Mouse (Mus musculus) embryonic facial prominence, embryonic 15.5 days (tissue): Measurements from ENCODE around the gene Tuba1c. TPM values are rescaled to one million over a fixed set of nuclear protein-coding genes. Genes with fewer than 3 reads are reported as not detected.

Experiments
- ATAC-seq: fragments of 200-750 bp; cut with Nextera tagmentation; 2 replicates; pipeline ENCODE4 v1.8.0; 2017; ENCODE audit warnings: low read depth, moderate TSS enrichment; ENCODE audit not compliant: insufficient number of reproducible peaks, low FRiP score, low TSS enrichment
- H3K27ac ChIP-seq: fragments of 300-500 bp; sonication (generic); replicated peaks from 2 replicates; pipeline ENCODE4 v1.5.1; 2015; ENCODE audit warnings: mild to moderate bottlenecking, inconsistent platforms
- H3K27me3 ChIP-seq: fragments of 300-500 bp; sonication (generic); 2 replicates; pipeline ENCODE4 v1.6.1; 2015; ENCODE audit warnings: inconsistent platforms
- H3K36me3 ChIP-seq: fragments of 300-500 bp; sonication (generic); 2 replicates; pipeline ENCODE4 v1.6.1; 2015; ENCODE audit warnings: mild to moderate bottlenecking, inconsistent platforms
- H3K4me1 ChIP-seq: fragments of 300-500 bp; sonication (generic); 2 replicates; pipeline ENCODE4 v1.6.1; 2015; ENCODE audit warnings: inconsistent platforms
- H3K4me2 ChIP-seq: fragments of 300-500 bp; sonication (generic); replicated peaks from 2 replicates; pipeline ENCODE4 v1.6.1; 2015; ENCODE audit warnings: mild to moderate bottlenecking, inconsistent platforms
- H3K4me3 ChIP-seq: fragments of 300-500 bp; sonication (generic); replicated peaks from 2 replicates; pipeline ENCODE4 v1.5.1; 2015; ENCODE audit warnings: mild to moderate bottlenecking, inconsistent platforms
- H3K9ac ChIP-seq: fragments of 300-500 bp; sonication (generic); 2 replicates; pipeline ENCODE4 v1.6.1; 2015; ENCODE audit warnings: inconsistent platforms
- H3K9me3 ChIP-seq: fragments of 300-500 bp; sonication (generic); replicated peaks from 2 replicates; pipeline ENCODE4 v1.6.1; 2016; ENCODE audit warnings: inconsistent platforms
- WGBS: fragments of 180-500 bp; shearing (Covaris S2); methylation state at CpG from one replicate; pipeline ENCODE4 v1.1.7; 2015; 5-methylcytosine and 5-hydroxymethylcytosine counted together
- polyA plus RNA-seq: library from polyadenylated mRNA; unstranded; fragments of >200 nt; fragmentation: Nextera tagmentation; extraction: Ambion mirVana; gene quantifications from 2 replicates; pipeline ENCODE4 v1.2.1, GENCODE M21; 2015

The Tuba1c gene
- polyA plus RNA-seq, 1 experiment from 2014 or later = 134 TPM

- Histone ChIP-seq H3K9ac (no peak overlapping the region), H3K27ac (peak overlapping the region; percentile 95), H3K4me2 (no peak overlapping the region), H3K27me3 (no peaks in the 10 kb centered on the region), H3K9me3 (no peaks in the 10 kb centered on the region), H3K36me3 (no peaks in the 10 kb centered on the region), H3K4me3 (no peak overlapping the region), H3K4me1 (peaks cover 79% of the 10 kb centered on the region)
- WGBS = 76% methylated on average over 3 of the region's 3 CpGs
- ATAC-seq = no peak
Observed at GRCm38 (mm10) chr15:98988787-98989186, 40.9 kb upstream of the Tuba1c start.

DNA sequence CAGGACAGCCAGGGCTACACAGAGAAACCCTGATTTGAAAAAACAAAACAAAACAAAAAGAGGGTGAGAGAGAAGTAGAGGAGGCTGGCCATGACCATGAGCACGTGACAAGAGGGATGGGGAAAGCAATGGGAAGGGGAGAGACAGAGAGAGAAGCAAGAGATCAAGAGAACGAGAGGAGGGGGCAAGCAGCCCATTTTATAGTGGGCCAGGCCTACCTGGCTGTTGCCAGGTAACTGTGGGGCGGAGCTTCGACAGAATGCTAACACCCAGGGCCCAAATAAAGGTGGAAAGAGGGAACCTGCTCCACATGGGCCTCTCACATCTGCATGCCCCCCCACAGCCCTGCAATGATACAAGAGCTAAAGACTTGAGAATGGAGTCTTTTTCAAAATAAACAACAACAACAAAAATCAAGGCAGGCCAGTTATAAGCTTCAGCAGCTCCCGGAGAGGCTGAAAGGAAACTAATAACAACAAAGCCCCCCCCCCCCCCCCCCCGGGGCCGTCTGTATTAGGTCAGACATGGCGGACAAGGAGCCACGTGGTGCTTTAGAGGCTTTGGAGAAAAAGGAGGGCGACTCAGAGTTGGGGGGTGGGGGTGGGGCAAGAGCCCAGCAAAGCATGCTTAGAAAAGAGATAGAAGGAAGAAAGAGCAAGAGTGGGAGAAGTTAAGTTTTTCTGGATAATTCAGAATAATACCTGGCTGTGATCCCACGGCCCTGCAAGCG lies 39.8 kb upstream of the Tuba1c start:
- H3K9ac ChIP-seq = no peak overlapping the region
- no peaks in the 10 kb centered on the region for H3K27me3 ChIP-seq
- peaks cover 75% of the 10 kb centered on the region for H3K4me1 ChIP-seq
- H3K9me3 ChIP-seq = no peaks in the 10 kb centered on the region
- no peaks in the 10 kb centered on the region for H3K36me3 ChIP-seq
- 31% methylated on average over 11 of the region's 12 CpGs for WGBS
- H3K4me2 ChIP-seq = peak overlapping the region; percentile 27
- no peak for ATAC-seq
- peak overlapping the region; percentile 94; the same call in 1 of the 2 replicates for H3K27ac ChIP-seq
- H3K4me3 ChIP-seq = no peak overlapping the region

- Histone ChIP-seq H3K27ac (peak overlapping the region; percentile 94), H3K9me3 (no peaks in the 10 kb centered on the region), H3K36me3 (no peaks in the 10 kb centered on the region), H3K27me3 (no peaks in the 10 kb centered on the region), H3K4me3 (0 out of 2 replicates have a peak overlapping the region, but pooled peaks have one; percentile 2), H3K4me1 (peaks cover 69% of the 10 kb centered on the region), H3K4me2 (peak overlapping the region; percentile 27), H3K9ac (peak overlapping the region; percentile 6; the same call in 1 of the 2 replicates)
- 17% methylated on average over 15 of the region's 15 CpGs for WGBS
- ATAC-seq = no peak
Observed at GRCm38 (mm10) chr15:98990669-98991539, 38.8 kb upstream of the Tuba1c start.

DNA sequence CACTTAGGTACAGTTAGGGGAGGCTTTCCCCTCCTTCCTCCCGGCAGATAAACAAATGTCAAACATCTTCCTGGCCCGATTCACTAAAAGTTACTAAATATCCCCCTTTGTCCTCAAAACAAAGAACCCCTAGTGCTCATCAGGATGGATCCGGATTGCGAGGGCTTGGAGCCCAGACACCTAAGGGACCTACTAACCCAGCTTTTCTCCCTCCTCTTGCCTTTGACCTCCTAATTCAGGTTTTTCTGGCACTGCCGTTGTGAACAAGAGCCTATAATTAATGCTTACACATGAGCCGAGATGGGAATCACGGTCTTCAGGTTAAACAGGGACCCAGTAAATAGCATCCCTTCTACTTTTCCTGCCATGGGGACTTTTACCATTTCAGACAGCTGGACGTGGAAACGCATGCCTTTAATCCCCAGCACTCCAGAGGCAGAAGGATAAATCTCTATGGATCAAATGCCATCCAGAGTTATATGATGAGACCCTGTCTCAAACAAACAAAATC lies 38.1 kb upstream of the Tuba1c start:
- Histone ChIP-seq H3K9me3 (no peaks in the 10 kb centered on the region), H3K4me2 (peak overlapping the region; percentile 27; the same call in 1 of the 2 replicates), H3K4me1 (peaks cover 62% of the 10 kb centered on the region), H3K36me3 (no peaks in the 10 kb centered on the region), H3K27ac (peak overlapping the region; percentile 94), H3K9ac (no peak overlapping the region; the same call in 1 of the 2 replicates), H3K27me3 (no peaks in the 10 kb centered on the region), H3K4me3 (no peak overlapping the region)
- 19% methylated on average over 9 of the region's 9 CpGs for WGBS
- no peak for ATAC-seq

- peaks cover 55% of the 10 kb centered on the region for H3K4me1 ChIP-seq
- peak overlapping the region; percentile 47 for H3K4me3 ChIP-seq
- H3K27me3 ChIP-seq = no peaks in the 10 kb centered on the region
- WGBS = 23% methylated on average over 17 of the region's 17 CpGs
- H3K27ac ChIP-seq = peak overlapping the region; percentile 94
- H3K4me2 ChIP-seq = peak overlapping the region; percentile 65
- H3K9ac ChIP-seq = peak overlapping the region; percentile 26; the same call in 1 of the 2 replicates
- ATAC-seq = no peak
- H3K9me3 ChIP-seq = no peaks in the 10 kb centered on the region
- no peaks in the 10 kb centered on the region for H3K36me3 ChIP-seq
Observed at GRCm38 (mm10) chr15:98992086-98992912, 37.4 kb upstream of the Tuba1c start.

GRCm38 (mm10) chr15:98993093-98993793 lies 36.4 kb upstream of the Tuba1c start:
- H3K36me3 ChIP-seq = no peaks in the 10 kb centered on the region
- H3K9ac ChIP-seq = peak overlapping the region; percentile 26
- peak overlapping the region; percentile 47 for H3K4me3 ChIP-seq
- H3K4me2 ChIP-seq = peak overlapping the region; percentile 65
- H3K4me1 ChIP-seq = peaks cover 45% of the 10 kb centered on the region
- peak overlapping the region; percentile 94 for H3K27ac ChIP-seq
- H3K27me3 ChIP-seq = no peaks in the 10 kb centered on the region
- no peaks in the 10 kb centered on the region for H3K9me3 ChIP-seq
- peak; percentile 91 for ATAC-seq
- 4% methylated on average over 35 of the region's 35 CpGs for WGBS

GRCm38 (mm10) chr15:98993865-98994264 lies 35.8 kb upstream of the Tuba1c start:
- no peak overlapping the region for H3K9ac ChIP-seq
- no peaks in the 10 kb centered on the region for H3K36me3 ChIP-seq
- no peaks in the 10 kb centered on the region for H3K27me3 ChIP-seq
- WGBS = under 1% methylated on average over 11 of the region's 11 CpGs
- H3K4me2 ChIP-seq = peak overlapping the region; percentile 65
- no peak overlapping the region; the same call in 1 of the 2 replicates for H3K4me3 ChIP-seq
- no peaks in the 10 kb centered on the region for H3K9me3 ChIP-seq
- peaks cover 39% of the 10 kb centered on the region for H3K4me1 ChIP-seq
- peak overlapping the region; percentile 94; the same call in 1 of the 2 replicates for H3K27ac ChIP-seq
- ATAC-seq = no peak

DNA sequence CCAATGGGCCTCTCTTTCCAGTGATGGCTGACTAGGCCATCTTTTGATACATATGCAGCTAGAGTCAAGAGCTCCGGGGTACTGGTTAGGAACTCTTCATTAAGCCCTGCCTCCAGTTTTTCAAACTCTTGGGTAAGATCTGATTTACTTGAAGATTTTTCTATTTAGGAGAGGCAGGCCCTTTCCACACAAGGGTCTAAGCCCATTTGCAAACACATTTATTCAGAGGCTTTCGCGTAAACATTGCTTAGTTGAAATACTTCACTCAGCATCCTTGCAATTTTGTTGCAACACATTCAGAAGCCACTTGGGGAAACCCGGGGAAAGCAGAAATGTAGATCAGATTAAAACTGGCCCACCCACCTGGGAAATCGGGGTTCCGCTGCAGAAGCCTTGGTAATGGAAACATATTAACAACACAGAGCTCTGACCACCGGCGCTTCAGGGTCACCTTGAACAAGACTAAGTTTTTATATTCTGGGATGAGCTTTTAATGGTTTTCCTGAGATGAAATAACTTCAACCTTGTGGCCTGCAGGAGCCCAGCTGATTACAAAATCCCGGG lies 34.7 kb upstream of the Tuba1c start:
- ATAC-seq = no peak
- Histone ChIP-seq H3K9me3 (no peaks in the 10 kb centered on the region), H3K4me1 (peaks cover 33% of the 10 kb centered on the region), H3K27ac (no peak overlapping the region), H3K4me3 (no peak overlapping the region), H3K9ac (no peak overlapping the region), H3K36me3 (no peaks in the 10 kb centered on the region), H3K27me3 (no peaks in the 10 kb centered on the region), H3K4me2 (no peak overlapping the region)
- WGBS = 80% methylated on average over 9 of the region's 9 CpGs

DNA sequence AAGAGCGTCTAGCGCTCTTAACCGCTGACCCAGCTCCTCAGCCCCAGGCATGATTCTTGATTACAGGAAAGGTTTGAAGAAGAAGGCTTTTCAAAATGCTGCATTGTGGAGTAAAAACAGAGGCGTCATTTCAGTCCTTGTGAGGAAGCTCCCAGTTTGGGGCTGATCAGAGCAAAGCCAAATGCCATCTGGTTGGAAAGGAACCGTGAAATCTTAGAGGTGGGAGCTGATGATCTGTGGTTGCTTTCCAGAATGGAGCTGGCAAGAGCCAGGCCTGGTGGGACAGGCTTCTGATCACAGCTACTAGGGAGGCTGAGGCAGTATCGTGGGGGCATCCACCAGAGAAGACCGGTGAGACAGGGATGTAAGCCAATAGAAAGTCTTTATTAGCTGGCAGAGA lies 32.9 kb upstream of the Tuba1c start:
- ATAC-seq = no peak
- H3K9ac ChIP-seq = no peak overlapping the region
- WGBS = 49% methylated on average over 7 of the region's 7 CpGs
- no peaks in the 10 kb centered on the region for H3K36me3 ChIP-seq
- H3K9me3 ChIP-seq = no peaks in the 10 kb centered on the region
- H3K27me3 ChIP-seq = no peaks in the 10 kb centered on the region
- H3K4me1 ChIP-seq = peaks cover 30% of the 10 kb centered on the region
- no peak overlapping the region for H3K4me2 ChIP-seq
- no peak overlapping the region for H3K27ac ChIP-seq
- no peak overlapping the region for H3K4me3 ChIP-seq
